Mouse (Mus musculus) adrenal gland, adult 10 weeks (tissue): ENCODE results near the gene Tspan5. TPM values are rescaled to one million over a fixed set of nuclear protein-coding genes. Genes with fewer than 3 reads are reported as not detected.

ENCODE experiments used
- polyA plus RNA-seq: library from polyadenylated mRNA; stranded (reverse); fragments of 350-450 nt; fragmentation: Illumina TruSeq; extraction: RNeasy Lipid Tissue Mini Kit (QIAGEN cat#74804); gene quantifications from one replicate; pipeline ENCODE4 v1.2.3, GENCODE M21; 2014; ENCODE audit warnings: low read depth, low replicate concordance

Gene Tspan5
- 56.5 TPM for polyA plus RNA-seq

GRCm38 (mm10) chr3:138741649-138742565, at the start of gene Tspan5:
Gene Tspan5 (plus strand): TSS chr3:138742195.

Other genes with a start within 250 kb of the Tspan5 start
- gene Eif4e, start 216.0 kb upstream of the Tspan5 start, polyA plus RNA-seq: 387 TPM